Mouse (Mus musculus) kidney, adult 2 months (tissue): ENCODE data around the gene Dach1. TPM values are rescaled to one million over a fixed set of nuclear protein-coding genes. Genes with fewer than 3 reads are reported as not detected.

ENCODE experiments used
- DNase-seq: peaks from one replicate; pipeline ENCODE4 v3.0.0; 2021
- H3K27ac ChIP-seq: fragments of 200-500 bp; 2 replicates; pipeline ENCODE4 v1.5.1; 2012; ENCODE audit warnings: low read depth, low read length, control low read depth, inconsistent platforms; ENCODE audit not compliant: insufficient read depth
- H3K27me3 ChIP-seq: fragments of 200-500 bp; replicated peaks from 2 replicates; pipeline ENCODE4 v1.6.1; 2012; ENCODE audit warnings: mild to moderate bottlenecking, moderate library complexity, low read length, inconsistent platforms; ENCODE audit not compliant: control insufficient read depth, insufficient read depth
- H3K36me3 ChIP-seq: fragments of 200-500 bp; 2 replicates; pipeline ENCODE4 v1.6.1; 2012; ENCODE audit warnings: mild to moderate bottlenecking, moderate library complexity, low read length, inconsistent platforms; ENCODE audit not compliant: control insufficient read depth, insufficient read depth
- H3K4me1 ChIP-seq: fragments of 200-500 bp; 2 replicates; pipeline ENCODE4 v1.6.1; 2011; ENCODE audit warnings: low read length; ENCODE audit not compliant: control insufficient read depth, insufficient read depth
- H3K4me3 ChIP-seq: fragments of 200-500 bp; 2 replicates; pipeline ENCODE4 v1.5.1; 2011; ENCODE audit warnings: mild to moderate bottlenecking, low read depth, low read length, control low read depth; ENCODE audit not compliant: insufficient read depth
- CTCF ChIP-seq: fragments of 200-500 bp; conservative IDR thresholded peaks from 2 replicates; pipeline ENCODE4 v1.5.1; 2011; ENCODE audit warnings: low read depth, mild to moderate bottlenecking, control low read depth, low read length, moderate library complexity, mixed read lengths; ENCODE audit not compliant: insufficient read depth, insufficient read length
- POLR2A ChIP-seq: fragments of 200-500 bp; IDR thresholded peaks from one replicate; pipeline ENCODE4 v1.6.1; 2011; ENCODE audit warnings: low read depth, low read length, control low read depth
- WGBS: fragments of 180-500 bp; shearing (Covaris S2); methylation state at CpG from one replicate; pipeline ENCODE4 v1.1.7; 2018; 5-methylcytosine and 5-hydroxymethylcytosine counted together
- polyA plus RNA-seq: library from polyadenylated mRNA; depleted of rRNA; stranded (reverse); fragments of >200 nt; gene quantifications from 2 replicates; pipeline ENCODE4 v1.2.3, GENCODE M21; 2012

Gene Dach1
- polyA plus RNA-seq, 1 experiment = 4.1 TPM

DNA sequence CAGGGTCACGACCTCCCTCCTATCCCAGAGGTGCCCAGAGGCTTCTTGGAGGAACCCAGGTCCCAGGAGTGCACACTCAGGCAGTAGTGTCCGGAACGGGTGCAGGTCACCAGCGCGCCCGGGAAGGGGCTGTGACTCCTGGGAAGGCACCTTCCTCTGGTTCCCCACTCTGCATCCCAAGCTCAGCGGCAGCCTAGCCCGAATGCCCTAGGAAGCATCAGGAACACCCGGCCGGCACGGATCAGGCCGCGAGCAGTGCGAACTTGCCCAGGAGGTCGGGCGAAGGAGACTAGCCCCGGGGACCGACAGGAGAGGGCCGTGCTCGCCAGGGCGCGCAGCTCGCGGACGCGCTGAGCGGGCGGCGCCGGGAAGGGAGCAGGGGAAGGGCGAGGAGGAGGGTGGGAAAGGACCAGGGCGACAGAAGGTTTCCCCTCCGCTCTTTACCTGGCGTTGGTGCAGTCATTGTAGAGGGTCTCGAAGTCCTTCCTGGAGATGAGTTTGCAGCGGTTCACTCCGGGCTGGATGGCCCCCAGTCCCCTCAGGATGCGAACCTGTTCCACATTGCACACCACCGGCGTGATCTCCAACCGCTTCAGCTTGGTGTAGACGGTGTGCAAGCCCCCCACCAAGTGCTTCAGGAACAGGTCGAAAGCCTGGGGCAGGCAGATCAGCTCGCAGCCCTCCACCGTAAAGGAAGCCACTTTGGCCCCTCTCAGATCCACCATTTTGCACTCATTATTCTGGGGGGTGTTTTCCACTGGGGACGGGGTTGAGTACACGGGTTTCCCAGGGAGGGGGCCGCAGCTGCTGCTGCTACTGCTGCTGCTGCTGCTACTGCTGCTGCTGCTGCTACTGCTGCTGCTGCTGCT lies 1.3 kb downstream of the Dach1 start:
- peak; percentile 62 for DNase-seq
- peak overlapping the region; percentile 79 for H3K27ac ChIP-seq
- no peak for TF ChIP-seq CTCF
- H3K36me3 ChIP-seq = no peaks in the 10 kb centered on the region
- no peaks in the 10 kb centered on the region; the same call in 1 of the 2 replicates for H3K4me1 ChIP-seq
- WGBS = 1% methylated on average over 47 of the region's 48 CpGs
- H3K27me3 ChIP-seq = no peaks in the 10 kb centered on the region
- H3K4me3 ChIP-seq = peak overlapping the region; percentile 93

DNA sequence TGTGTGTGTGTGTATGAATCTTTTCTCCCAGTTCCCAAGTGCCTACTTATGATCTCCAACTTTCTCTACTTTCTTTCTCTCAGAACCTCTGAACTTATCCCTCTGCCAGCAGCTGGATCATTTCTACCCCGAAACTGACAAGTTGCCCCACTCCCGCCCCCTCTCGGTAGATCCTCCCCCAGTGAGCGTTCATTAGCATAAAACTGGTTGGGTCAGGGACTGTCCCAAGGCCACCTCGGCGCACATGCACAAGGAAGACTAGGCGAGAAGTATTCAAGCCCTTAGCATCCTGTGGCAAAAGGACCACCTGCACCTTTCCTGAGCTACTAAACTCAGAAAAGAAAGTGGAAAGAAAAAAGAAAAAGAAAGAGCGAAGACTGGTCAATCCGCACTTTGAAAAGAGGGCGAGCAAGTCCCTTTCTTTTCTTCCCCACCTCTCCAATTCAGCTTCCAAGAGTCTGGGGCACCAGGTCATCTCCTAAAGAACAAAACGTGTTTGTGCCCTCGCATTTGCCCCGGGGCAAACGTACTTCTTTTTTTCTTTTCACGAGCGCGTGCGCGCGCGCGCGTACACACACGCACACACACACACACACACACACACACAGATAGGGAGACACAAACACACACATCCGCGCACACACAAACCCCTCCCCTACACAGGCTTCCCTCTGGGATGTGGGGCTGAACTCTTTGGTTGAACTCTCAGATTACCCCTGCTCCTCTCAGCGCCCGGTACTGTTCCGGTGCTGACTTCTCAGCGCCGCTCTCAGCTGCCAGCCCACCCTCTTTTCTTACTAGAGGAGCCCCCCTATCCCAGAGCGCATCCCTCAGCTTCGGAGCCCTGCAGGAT lies 2.2 kb downstream of the Dach1 start:
- DNase-seq = peak; percentile 88
- Histone ChIP-seq H3K27ac (peak overlapping the region; percentile 79), H3K4me1 (no peaks in the 10 kb centered on the region; the same call in 1 of the 2 replicates), H3K36me3 (no peaks in the 10 kb centered on the region), H3K4me3 (peak overlapping the region; percentile 93), H3K27me3 (no peaks in the 10 kb centered on the region)
- 2% methylated on average over 33 of the region's 33 CpGs for WGBS
- TF ChIP-seq CTCF (no peak; the same call in 1 of the 2 replicates), POLR2A (no peak)

DNA sequence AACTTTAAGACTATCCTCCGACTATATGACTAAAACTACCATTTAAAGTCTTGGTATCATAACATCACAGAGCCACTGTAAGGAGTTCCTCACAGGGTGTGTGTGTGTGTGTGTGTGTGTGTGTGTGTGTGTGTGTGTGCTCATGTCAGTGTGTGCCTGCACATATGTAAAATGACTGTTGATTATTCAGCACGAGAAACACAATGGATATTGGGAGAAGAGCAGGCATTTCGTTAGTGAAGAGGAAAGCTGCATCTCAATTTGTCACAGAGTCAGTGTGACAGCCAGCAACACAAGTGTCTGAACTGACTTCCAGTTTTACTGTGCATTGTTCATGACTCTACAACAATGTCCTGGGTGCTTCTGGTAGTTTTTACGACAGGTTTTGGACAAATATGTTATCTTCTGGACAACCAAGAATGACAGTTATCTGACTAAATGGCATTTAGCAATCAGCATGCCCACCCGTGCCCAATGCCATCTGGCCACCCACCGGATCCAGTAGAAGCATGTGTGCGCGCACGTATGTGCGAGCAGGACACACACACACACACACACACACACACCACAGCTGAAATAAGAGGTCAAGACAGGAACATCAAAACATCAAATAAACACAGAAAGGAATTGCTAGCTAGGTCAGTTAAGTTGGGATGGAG lies 3.1 kb downstream of the Dach1 start:
- Histone ChIP-seq H3K27ac (peak overlapping the region; percentile 56), H3K4me1 (no peaks in the 10 kb centered on the region; the same call in 1 of the 2 replicates), H3K36me3 (no peaks in the 10 kb centered on the region), H3K4me3 (peak overlapping the region; percentile 93), H3K27me3 (no peaks in the 10 kb centered on the region)
- no peak for TF ChIP-seq POLR2A
- DNase-seq = peak; percentile 11
- WGBS = 39% methylated on average over 10 of the region's 10 CpGs

DNA sequence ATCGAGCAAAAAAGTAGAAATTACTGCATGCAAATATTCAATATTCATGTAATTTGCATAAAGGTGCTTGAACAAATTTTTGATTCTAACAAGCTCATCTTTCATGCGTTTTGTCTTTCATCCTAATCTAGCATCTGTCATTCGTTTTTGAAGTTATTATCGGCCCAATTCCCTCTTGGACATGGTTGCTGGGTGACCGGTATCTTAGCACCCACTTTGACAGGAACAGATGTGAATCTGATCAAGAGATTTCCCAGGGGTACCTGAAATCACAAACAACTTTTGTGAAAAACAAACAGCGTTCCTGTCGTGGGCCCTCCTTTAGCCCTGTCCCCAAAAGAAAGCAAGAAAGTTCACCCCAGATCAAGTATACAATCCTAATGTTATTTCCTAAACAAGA lies 12.8 kb downstream of the Dach1 start:
- TF ChIP-seq CTCF = no peak
- no peak for TF ChIP-seq POLR2A
- no peak overlapping the region for H3K4me3 ChIP-seq
- 81% methylated on average over 7 of the region's 7 CpGs for WGBS
- no peaks in the 10 kb centered on the region for H3K36me3 ChIP-seq
- no peaks in the 10 kb centered on the region for H3K4me1 ChIP-seq
- H3K27me3 ChIP-seq = no peaks in the 10 kb centered on the region
- DNase-seq = no peak
- no peak overlapping the region for H3K27ac ChIP-seq

DNA sequence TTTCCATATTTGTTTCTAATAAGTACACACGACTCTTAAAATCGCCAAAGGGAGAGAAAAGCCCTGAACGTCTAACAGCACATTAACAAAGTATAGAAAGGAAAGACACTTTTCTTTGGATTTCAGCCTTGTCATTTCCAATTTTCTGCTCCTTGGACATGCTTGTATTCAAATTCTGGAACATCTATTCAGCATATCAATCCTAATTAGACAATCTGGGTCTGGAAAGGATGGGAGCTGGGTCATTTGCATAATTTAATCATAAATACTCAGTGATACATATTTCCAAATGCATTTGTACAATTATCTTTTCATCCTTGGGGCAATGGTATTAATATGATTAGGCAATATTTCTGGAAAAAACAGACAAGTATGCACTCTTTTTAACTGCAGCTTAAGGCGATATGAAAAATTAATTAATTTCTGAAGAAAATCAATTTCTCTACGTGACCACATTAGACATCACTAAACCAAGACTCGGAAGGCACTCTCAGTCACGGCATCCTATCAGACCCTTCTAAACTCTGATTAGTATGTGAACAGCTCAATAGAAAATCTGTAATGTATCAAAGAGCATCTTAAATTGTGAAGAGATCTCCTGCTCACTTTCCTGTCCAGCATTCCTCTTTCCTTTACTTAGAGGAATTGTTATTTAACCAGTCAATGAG lies 13.7 kb downstream of the Dach1 start:
- TF ChIP-seq POLR2A (no peak), CTCF (no peak)
- no peak overlapping the region for H3K27ac ChIP-seq
- H3K27me3 ChIP-seq = no peaks in the 10 kb centered on the region
- no peak for DNase-seq
- no peaks in the 10 kb centered on the region for H3K36me3 ChIP-seq
- WGBS = 94% methylated on average over 7 of the region's 7 CpGs
- no peaks in the 10 kb centered on the region for H3K4me1 ChIP-seq
- no peak overlapping the region for H3K4me3 ChIP-seq

DNA sequence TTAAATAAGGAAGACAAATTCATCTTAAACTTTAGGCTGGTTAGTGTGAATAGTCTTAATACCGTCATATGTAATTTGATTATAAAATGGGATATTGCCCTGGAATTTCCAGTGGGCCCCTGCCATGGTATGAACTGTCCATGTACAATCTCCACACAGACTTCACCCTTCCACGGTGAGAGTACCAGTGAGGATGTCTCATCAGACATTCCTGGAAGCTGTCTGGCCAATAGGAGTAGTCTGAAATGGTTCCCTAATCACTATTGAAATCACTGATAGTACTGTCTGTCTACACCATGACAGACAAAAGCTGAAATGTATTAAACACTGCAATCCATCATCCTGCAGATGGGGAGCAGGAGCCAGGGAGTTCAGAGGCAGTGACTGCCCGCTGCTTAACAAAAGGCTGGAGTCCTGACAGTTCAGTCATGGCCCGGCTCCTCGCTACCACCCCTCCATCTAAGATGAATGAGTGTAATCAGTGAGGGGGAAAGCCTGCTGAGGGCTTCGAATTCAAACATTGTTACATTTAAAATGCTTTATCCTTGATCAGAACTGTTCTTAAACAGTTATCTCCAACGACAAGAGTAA lies 14.6 kb downstream of the Dach1 start:
- Histone ChIP-seq H3K27ac (no peak overlapping the region), H3K4me3 (no peak overlapping the region), H3K36me3 (no peaks in the 10 kb centered on the region), H3K4me1 (no peaks in the 10 kb centered on the region), H3K27me3 (no peaks in the 10 kb centered on the region)
- 87% methylated on average over 7 of the region's 7 CpGs for WGBS
- no peak for DNase-seq
- TF ChIP-seq POLR2A (no peak), CTCF (no peak)
